Mouse (Mus musculus) Patski (cell line): ENCODE results near the gene Tmem184a. TPM values are rescaled to one million over a fixed set of nuclear protein-coding genes. Genes with fewer than 3 reads are reported as not detected.

Experiments
- ATAC-seq: fragments of 100-300 bp; one replicate; pipeline ENCODE4 v1.8.0; 2021
- CTCF ChIA-PET: fragments of 350-600 bp; sonication (Branson Sonifier 250); formaldehyde crosslinking; loops from one replicate; lab custom pipeline; 2022; ENCODE audit warnings: inconsistent platforms; lab: Charles Lee
- POLR2A ChIA-PET: fragments of 350-600 bp; sonication (Branson Sonifier 250); formaldehyde crosslinking; loops from one replicate; lab custom pipeline; 2022; ENCODE audit warnings: antibody characterized with exemption, inconsistent platforms; lab: Charles Lee
- DNase-seq: peaks from one replicate; pipeline ENCODE4 v3.0.0-alpha.2; 2011; ENCODE audit warnings: low read depth, low spot score
- H3K27me3 ChIP-seq: fragments of 371-371 bp; one replicate; pipeline ENCODE4 v1.5.1; 2021
- CTCF ChIP-seq: fragments of 100-300 bp; IDR thresholded peaks from one replicate; pipeline ENCODE4 v1.5.1; 2021
- in situ Hi-C: fragments of 300-500 bp; cut with MboI; formaldehyde crosslinking; loops from 3 replicates; pipeline ENCODE4 v1.11.1; 2018; ENCODE audit warnings: low pct_unique_long_range_greater_than_20kb, mixed read lengths
- polyA plus RNA-seq: library from polyadenylated mRNA; unstranded; gene quantifications from one replicate; pipeline ENCODE4 v1.2.3, GENCODE M21; 2021

The Tmem184a gene
- polyA plus RNA-seq, 1 experiment from 2014 or later: not detected

DNA sequence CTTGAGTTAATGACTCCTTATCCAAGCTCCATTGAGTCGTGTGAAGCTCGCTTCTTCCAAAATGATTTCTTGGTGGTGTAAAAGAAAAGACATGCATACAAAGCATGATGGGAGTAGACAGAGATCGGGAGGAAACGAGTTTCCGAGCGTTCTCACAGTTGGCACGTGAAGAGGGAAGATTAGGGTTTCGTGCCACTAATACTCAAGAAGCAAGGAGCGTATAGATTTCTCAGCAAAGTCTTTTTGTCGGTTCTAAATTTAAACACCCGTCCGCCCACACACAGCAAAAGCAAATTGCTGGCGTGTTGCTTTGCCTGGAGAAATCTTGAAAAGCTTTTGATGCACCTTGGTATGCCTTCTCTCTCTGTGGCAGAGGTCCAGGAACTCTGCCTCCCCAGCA lies 9.7 kb upstream of the Tmem184a start:
- DNase-seq (peak; percentile 17), ATAC-seq (no peak)
- no peak for TF ChIP-seq CTCF
- CTCF ChIA-PET: interaction anchor here (1.8 kb wide), 1 partner anchor 11 kb away, joined by 5 read pairs; no protein-coding TSS in a partner anchor
- POLR2A ChIA-PET: interaction anchor here (0.7 to 1.1 kb wide), 2 partner anchors 21 to 33 kb away, joined by 3 to 4 read pairs; no protein-coding TSS in a partner anchor
- in situ Hi-C loops: no loop called here
- H3K27me3 ChIP-seq: no peaks in the 10 kb centered on the region

DNA sequence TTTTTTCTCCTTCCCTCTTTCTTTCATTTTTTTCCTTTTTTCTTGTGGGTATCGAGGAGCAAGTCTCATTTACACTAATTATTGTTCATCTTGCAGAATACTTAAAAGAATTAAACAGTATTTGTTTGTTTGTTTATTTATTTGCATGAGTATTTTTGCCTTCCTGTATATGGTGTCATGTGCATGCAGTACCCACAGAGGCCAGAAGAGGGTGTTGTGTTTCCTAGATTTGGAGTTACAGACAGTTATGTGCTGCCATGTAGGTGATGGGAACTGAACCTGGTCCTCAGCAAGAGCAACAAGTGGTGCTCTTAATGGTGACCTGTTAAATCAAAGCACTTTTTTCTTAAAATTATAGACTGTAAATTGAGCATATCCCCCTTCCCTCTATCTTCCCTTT lies 7.9 kb upstream of the Tmem184a start:
- ChIA-PET POLR2A (interaction anchor here (0.6 to 1.7 kb wide), 2 partner anchors 36 to 414 kb away, joined by 3 to 6 read pairs; partner anchors contain the start of gene Mafk), CTCF (no interaction called here)
- no peak for TF ChIP-seq CTCF
- no peaks in the 10 kb centered on the region for H3K27me3 ChIP-seq
- ATAC-seq: no peak
- in situ Hi-C loops: no loop called here
- DNase-seq: no peak

DNA sequence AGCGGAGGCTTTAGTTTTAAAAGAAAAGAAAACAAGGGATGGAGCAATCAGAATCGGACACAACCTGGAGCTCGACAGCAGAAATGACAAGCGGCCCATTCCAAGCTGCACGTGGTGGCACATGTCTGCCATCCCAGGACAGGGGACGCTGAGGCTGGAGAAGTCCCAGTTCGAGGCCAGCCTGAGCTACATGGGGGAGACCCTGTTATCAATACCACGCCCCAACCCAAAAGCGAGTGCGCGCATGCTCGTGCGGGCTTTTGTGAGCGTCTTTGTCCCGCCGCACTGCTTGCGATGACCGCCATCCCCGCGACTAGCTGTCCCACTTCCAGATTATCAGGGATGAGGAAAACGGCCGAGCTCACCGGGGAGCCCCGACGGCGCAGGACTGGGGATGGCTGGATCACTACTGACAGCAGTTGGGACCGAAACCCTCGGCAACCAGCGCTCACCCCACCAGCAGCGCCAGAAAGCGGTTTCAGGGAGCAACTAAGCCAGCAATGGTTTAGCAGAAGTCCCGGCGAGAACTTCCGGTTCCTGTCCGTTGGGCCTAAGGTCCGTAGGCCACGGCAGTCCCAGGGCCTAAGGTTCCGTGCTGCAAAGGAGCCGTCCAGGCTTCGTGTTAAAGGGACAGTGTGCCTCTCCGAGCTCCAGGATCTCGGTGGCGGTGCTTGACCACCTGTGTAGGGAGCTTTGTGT lies 6.8 kb upstream of the Tmem184a start, which contains the start of the genes Gm26938 and Psmg3:
Gene Gm26938 (minus strand): TSS at position 51 of the 699 bp plus-strand sequence.
Gene Psmg3 (minus strand): TSS at position 529 of the 699 bp plus-strand sequence.
- H3K27me3 ChIP-seq: no peaks in the 10 kb centered on the region
- in situ Hi-C loops: no loop called here
- ChIA-PET POLR2A (interaction anchor here (0.9 to 1.7 kb wide), 3 partner anchors 11 to 35 kb away, joined by 3 to 6 read pairs (median 4); partner anchors contain the start of gene Mafk), CTCF (interaction anchor here (1.6 kb wide), 1 partner anchor 8 kb away, joined by 7 read pairs; no protein-coding TSS in a partner anchor)
- no peak for TF ChIP-seq CTCF
- peak; percentile 50 for DNase-seq
- peak; percentile 44 for ATAC-seq

DNA sequence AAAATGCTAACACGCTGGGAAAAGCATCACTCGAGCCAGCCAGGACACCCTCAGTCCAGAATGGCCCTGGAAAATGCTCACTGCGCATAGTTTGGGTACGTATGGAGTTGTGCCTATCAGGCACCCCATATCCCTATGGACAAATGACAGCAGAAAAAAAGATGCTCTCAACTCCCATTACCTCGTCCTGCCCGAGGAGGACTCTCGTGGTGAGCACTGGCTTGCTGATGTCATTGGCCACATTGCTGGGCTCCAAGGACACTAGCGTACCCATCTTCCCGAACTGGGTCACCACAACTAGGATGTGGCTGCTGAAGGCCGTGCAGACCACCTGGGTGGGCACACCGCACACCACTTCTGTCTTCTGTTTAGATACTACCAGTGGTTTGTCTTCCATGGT lies 6.2 kb upstream of the Tmem184a start:
- no peaks in the 10 kb centered on the region for H3K27me3 ChIP-seq
- TF ChIP-seq CTCF: no peak
- ChIA-PET CTCF (interaction anchor here (1.6 kb wide), 1 partner anchor 8 kb away, joined by 7 read pairs; no protein-coding TSS in a partner anchor), POLR2A (interaction anchor here (0.9 to 1.7 kb wide), 2 partner anchors 12 to 35 kb away, joined by 3 to 6 read pairs; partner anchors contain the start of gene Mafk)
- in situ Hi-C loops: no loop called here
- ATAC-seq (no peak), DNase-seq (no peak)

DNA sequence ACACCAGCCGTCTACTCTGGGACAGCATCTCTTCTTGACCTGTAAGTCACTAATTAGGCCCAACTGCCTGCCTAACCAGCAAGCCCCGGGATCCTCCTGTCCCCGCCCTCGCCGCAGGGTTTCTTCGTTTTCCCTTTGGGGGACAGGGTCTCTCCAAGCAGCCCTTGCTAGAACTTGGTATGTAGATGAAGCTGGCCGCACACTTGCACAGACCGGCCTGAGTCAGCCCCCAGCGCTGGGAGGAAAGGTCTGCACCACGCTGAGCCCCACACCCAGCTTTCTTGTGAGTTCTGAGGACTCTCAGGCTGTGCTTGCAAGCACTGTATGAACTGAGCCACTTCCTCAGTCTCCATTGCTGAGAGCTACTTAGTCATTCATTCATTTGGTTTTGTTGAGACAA lies 4.8 kb upstream of the Tmem184a start:
- no peaks in the 10 kb centered on the region for H3K27me3 ChIP-seq
- TF ChIP-seq CTCF: no peak
- in situ Hi-C loops: loop anchor here (5.0 kb wide), 1 partner anchor 47 kb away; the partner anchor contains the start of gene Ints1
- DNase-seq (no peak), ATAC-seq (no peak)
- ChIA-PET POLR2A (interaction anchor here (0.5 kb wide), 1 partner anchor 15 kb away, joined by 4 read pairs; no protein-coding TSS in a partner anchor), CTCF (no interaction called here)

DNA sequence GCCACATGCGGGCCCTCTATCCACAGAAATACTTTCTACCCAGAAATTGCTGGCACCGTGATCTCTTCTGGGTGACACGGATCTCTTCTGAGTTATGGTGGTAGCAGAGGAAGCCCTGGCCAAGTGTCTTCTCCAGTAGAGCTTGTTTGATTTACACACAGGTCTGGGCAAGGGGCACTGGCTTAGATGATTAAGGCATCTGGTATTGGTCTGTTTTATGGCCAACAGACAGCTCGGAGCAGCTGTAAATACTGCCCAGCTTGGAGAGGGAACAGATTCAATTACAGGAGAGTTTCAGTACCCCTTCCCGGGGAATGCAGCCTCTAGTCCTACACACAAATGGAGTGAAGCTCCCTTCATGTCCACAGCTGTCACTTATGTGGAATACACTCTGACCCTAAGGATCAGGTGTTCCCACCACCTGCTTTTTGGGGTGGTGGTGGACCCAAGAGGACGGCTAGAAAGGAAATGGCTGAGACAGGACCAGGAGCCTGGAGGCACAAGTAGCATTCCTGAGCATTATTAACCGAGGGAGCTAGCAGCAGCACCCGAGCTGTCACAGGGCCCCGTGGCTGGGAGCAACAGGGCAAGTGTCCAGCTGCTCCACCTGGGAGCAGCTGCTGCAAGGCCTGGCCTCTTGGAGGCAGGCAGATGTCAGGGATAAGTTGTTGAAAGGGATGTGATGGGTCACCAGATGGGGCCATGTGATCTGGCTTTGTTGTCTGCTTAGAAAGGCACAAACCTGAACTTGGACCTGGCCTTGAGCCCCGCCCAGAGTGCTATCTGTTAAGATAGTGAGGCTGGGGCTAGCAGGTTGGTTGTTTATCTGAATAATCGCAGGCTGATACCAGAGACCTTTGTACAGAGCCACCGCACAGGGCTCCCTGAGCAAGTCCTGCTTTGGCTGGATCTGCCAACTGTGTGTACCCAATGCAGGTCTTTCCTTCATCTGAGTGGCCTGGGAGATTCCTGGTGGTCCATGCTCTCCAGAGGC lies 2.0 kb upstream of the Tmem184a start:
- ChIA-PET CTCF (interaction anchor here (0.7 to 0.9 kb wide), 2 partner anchors 45 to 46 kb away, joined by 3 read pairs; partner anchors contain the start of gene Ints1), POLR2A (no interaction called here)
- no peak for TF ChIP-seq CTCF
- DNase-seq (no peak), ATAC-seq (no peak)
- in situ Hi-C loops: loop anchor here (5.0 kb wide), 1 partner anchor 44 kb away; the partner anchor contains the start of gene Ints1
- no peaks in the 10 kb centered on the region for H3K27me3 ChIP-seq

DNA sequence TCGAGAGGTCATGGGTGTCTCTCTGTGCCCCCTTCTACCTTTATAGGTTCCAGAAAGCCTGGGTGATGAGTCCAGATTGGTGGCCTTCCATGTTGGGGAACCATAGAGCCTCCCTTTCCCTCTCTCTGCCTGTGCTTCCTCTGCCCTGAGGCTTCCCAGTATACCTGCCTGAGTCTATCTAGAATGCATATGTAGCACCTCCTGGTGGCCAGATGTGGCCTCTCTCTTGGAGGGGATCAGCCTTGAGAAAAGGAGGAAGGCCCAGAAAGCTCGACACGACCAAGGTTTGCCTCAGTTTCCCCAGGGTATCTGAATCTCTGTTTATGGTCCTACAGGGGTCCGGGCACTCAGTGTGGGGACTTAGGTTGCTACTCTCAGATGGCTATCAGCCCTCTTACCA lies 916 bp downstream of the Tmem184a start:
- POLR2A ChIA-PET: no interaction called here
- CTCF ChIA-PET: interaction anchor here (0.7 to 2.5 kb wide), 10 partner anchors 8 to 48 kb away, joined by 3 to 15 read pairs (median 4); partner anchors contain the start of genes Gm26938 and Psmg3
- H3K27me3 ChIP-seq: no peaks in the 10 kb centered on the region
- in situ Hi-C loops: no loop called here
- DNase-seq (no peak), ATAC-seq (no peak)
- TF ChIP-seq CTCF: no peak

DNA sequence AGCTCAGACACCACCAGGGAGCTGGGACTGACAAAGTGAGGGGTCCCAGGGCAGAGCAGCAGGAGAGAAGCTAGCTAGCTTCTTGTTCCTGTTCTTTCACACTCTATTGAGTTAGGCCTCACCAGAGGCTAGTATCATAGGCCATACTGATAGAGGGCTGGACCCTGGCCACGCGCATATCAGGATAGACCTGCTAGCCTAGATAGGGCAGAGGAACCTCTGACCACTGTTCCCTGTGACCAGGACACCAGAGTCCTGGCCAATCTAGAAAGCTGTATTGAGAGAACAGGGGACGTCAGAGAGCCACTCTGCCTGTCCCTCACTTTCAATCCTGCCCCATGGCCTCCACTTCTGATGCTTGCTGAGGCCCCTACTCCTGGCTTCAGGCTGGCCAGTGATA lies 1.7 kb downstream of the Tmem184a start:
- no peak for TF ChIP-seq CTCF
- POLR2A ChIA-PET: no interaction called here
- DNase-seq (no peak), ATAC-seq (no peak)
- in situ Hi-C loops: no loop called here
- no peaks in the 10 kb centered on the region for H3K27me3 ChIP-seq
- CTCF ChIA-PET: interaction anchor here (1.1 to 2.5 kb wide), 8 partner anchors 8 to 48 kb away, joined by 3 to 15 read pairs (median 6); partner anchors contain the start of genes Gm26938 and Psmg3

DNA sequence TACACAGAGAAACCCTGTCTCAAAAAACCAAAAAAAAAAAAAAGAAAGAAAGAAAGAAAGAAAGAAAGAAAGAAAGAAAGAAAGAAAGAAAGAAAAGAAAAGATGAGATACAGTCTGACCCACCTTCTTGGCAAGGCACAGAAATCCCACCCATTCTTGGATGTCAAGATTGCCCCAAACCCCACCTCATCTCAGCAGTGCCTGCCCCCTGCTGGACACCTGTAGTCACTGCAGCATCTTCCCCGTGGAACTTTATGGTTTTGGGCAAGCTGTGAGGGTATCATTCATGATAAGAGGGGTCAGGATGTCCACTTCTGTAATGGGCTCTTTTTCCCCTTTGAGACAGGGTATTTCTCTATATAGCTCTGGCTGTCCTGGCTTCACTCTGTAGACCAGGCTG lies 2.4 kb downstream of the Tmem184a start:
- DNase-seq: no peak
- ChIA-PET CTCF (interaction anchor here (1.4 to 2.5 kb wide), 5 partner anchors 9 to 41 kb away, joined by 5 to 15 read pairs (median 7); partner anchors contain the start of genes Gm26938 and Psmg3), POLR2A (interaction anchor here (0.7 kb wide), 1 partner anchor 20 kb away, joined by 3 read pairs; no protein-coding TSS in a partner anchor)
- H3K27me3 ChIP-seq: no peaks in the 10 kb centered on the region
- in situ Hi-C loops: no loop called here
- ATAC-seq: no peak
- TF ChIP-seq CTCF: no peak
